Mouse (Mus musculus): ENCODE data around the gene Mdh2. TPM values are rescaled to one million over a fixed set of nuclear protein-coding genes. Genes with fewer than 3 reads are reported as not detected.

The Mdh2 gene
- 526 and 536 TPM in 2 replicates for polyA plus RNA-seq (2014; fragmentation: Nextera tagmentation; extraction: Ambion mirVana)

DNA sequence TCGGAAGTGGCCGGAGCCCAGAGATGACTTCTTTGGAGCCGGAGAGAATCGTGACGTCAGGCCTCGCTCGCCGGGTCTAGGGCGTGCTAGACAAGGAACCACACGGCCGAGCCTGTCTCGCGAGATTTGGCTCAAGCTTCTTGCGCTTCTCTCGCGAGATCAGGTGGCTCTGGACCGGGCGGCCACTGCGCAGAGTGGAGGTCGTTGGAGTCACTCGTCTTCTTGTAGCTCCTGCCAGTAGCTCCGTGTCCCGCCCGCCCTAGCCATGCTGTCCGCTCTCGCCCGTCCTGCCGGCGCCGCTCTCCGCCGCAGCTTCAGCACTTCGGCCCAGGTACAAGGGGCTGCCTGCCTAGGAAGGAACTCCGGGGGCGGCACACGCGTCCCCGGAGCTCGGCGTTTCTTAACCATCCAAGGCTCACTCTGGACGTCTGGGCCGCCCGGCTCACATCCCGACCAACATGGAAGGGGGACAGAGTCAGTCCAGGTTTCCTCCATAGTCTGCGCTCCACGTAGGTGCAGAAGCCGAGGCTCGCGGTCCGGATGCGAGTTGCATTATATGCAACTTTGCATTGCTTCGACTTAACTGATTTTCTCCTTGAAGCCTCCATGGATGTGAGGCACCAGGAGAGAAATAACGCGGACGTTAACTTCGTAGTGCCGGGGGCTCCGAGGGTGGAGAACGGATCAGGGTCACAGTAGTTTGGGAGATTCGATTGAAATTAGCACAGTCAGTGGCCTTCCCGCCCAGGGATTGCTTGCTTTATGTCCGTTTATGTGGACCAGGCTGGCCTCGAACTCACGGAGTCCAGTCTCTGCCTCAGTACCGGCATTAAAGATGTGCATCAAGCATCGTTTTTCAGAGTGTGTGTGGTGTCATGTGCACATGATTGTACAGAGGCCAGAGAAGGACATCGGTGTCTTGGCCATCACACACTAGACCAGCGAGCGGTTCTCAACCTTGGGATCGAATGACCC is at the start of gene Mdh2:
Gene Mdh2 (plus strand): TSS at position 10 of the 975 bp plus-strand sequence.
- Histone ChIP-seq H3K27me3 (ENCODE audit: control insufficient read depth, insufficient read depth, low read length) (no peaks in the 10 kb centered on the region), H3K9ac (ENCODE audit: low read length) (peak within 1 kb of the TSS; percentile 95), H3K4me2 (ENCODE audit: low read depth, low read length, severe bottlenecking) (peak within 1 kb of the TSS; percentile 84), H3K27ac (ENCODE audit: low read depth, low read length) (peak within 1 kb of the TSS; percentile 70), H3K4me3 (ENCODE audit: low read depth, low read length) (peak within 1 kb of the TSS; percentile 71), H3K4me1 (replicated peaks; ENCODE audit: control insufficient read depth, insufficient read depth, low read length) (peaks cover 13% of the 10 kb centered on the region; the same call in 1 of the 2 replicates), H3K9me3 (ENCODE audit: control insufficient read depth, low read length) (no peaks in the 10 kb centered on the region), H3K36me3 (ENCODE audit: control insufficient read depth, insufficient read depth, low read length) (peaks cover 2% of the 10 kb centered on the region; the same call in 1 of the 2 replicates)
- peak; percentile 100 for DNase-seq (ENCODE audit: low spot score)
- 2% methylated on average over 70 of the region's 70 CpGs for WGBS
- ATAC-seq (replicated peaks; ENCODE audit: low FRiP score) = peak; percentile 99

DNA sequence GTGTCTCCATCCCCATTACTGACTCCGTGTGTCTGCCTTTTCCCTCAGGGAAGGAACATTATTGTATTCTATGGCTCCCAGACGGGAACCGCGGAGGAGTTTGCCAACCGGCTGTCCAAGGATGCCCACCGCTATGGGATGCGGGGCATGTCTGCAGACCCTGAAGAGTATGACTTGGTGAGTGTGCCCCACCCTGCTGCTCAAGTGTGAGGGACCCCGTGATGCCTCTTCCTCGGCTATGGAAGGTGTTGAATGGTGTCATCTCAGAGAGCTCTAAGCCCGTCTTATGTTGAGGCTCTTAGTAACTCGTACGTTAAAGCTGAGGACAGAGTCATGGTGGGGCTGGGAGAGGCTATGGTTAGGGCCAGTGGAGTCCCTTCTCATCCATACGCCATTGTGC is 48.9 kb upstream of the Mdh2 start:
- Histone ChIP-seq H3K4me2 (ENCODE audit: low read depth, low read length, severe bottlenecking) (no peak overlapping the region), H3K36me3 (ENCODE audit: control insufficient read depth, insufficient read depth, low read length) (peaks cover 31% of the 10 kb centered on the region), H3K27ac (ENCODE audit: low read depth, low read length) (no peak overlapping the region), H3K4me1 (replicated peaks; ENCODE audit: control insufficient read depth, insufficient read depth, low read length) (peaks cover 21% of the 10 kb centered on the region), H3K4me3 (ENCODE audit: low read depth, low read length) (no peak overlapping the region), H3K27me3 (ENCODE audit: control insufficient read depth, insufficient read depth, low read length) (no peaks in the 10 kb centered on the region), H3K9ac (ENCODE audit: low read length) (no peak overlapping the region), H3K9me3 (ENCODE audit: control insufficient read depth, low read length) (no peaks in the 10 kb centered on the region)
- WGBS = 92% methylated on average over 13 of the region's 13 CpGs
- ATAC-seq (replicated peaks; ENCODE audit: low FRiP score) (no peak), DNase-seq (ENCODE audit: low spot score) (no peak)

DNA sequence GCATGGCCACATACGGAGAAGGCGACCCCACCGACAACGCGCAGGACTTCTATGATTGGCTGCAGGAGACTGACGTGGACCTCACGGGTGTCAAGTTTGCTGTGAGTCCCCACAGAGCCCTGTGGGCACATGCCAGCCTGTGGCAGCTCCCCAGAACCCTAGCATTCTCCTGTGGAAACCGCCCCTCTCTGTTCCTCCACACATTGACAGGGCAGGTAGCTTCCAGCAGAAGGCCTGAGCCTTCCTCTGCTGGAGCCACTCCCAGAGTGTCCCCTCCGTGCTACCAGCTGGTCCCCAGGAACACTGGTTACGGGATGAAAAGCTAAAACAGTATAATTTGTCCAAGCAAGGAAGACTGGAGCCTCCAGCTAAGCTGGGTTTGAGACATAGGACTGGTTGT is 48.0 kb upstream of the Mdh2 start:
- no peak overlapping the region for H3K9ac ChIP-seq (ENCODE audit: low read length)
- 97% methylated on average over 10 of the region's 10 CpGs for WGBS
- peaks cover 39% of the 10 kb centered on the region for H3K36me3 ChIP-seq (ENCODE audit: control insufficient read depth, insufficient read depth, low read length)

DNA sequence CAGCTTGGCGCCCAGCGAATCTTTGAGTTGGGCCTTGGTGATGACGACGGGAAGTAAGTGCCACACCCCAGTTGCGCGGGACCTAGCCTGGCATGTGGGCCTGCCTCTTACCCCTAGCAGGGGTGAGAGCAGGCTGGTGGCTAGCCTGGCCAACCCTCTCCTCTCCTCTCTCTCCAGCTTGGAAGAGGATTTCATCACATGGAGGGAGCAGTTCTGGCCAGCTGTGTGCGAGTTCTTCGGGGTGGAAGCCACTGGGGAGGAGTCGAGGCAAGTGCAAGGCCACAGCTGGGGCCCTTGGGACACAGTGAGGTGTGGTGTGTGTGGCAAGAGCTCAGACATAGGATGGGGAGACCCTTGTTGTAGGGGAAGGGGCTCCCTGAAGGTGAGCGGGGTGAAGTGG is 47.4 kb upstream of the Mdh2 start:
- H3K27me3 ChIP-seq (ENCODE audit: control insufficient read depth, insufficient read depth, low read length) = no peaks in the 10 kb centered on the region
- DNase-seq (ENCODE audit: low spot score) (no peak), ATAC-seq (replicated peaks; ENCODE audit: low FRiP score) (no peak)
- H3K4me1 ChIP-seq (replicated peaks; ENCODE audit: control insufficient read depth, insufficient read depth, low read length) = peaks cover 9% of the 10 kb centered on the region; the same call in 1 of the 2 replicates
- H3K4me3 ChIP-seq (ENCODE audit: low read depth, low read length) = no peak overlapping the region
- H3K36me3 ChIP-seq (ENCODE audit: control insufficient read depth, insufficient read depth, low read length) = peaks cover 39% of the 10 kb centered on the region
- 97% methylated on average over 10 of the region's 10 CpGs for WGBS
- no peak overlapping the region for H3K9ac ChIP-seq (ENCODE audit: low read length)
- H3K4me2 ChIP-seq (ENCODE audit: low read depth, low read length, severe bottlenecking) = no peak overlapping the region
- no peaks in the 10 kb centered on the region for H3K9me3 ChIP-seq (ENCODE audit: control insufficient read depth, low read length)
- no peak overlapping the region for H3K27ac ChIP-seq (ENCODE audit: low read depth, low read length)

More for the DNA sequence above, 48.0 kb upstream of the Mdh2 start:
- H3K4me1 ChIP-seq (replicated peaks; ENCODE audit: control insufficient read depth, insufficient read depth, low read length) = peaks cover 12% of the 10 kb centered on the region
- H3K4me3 ChIP-seq (ENCODE audit: low read depth, low read length) = no peak overlapping the region
- no peak overlapping the region for H3K4me2 ChIP-seq (ENCODE audit: low read depth, low read length, severe bottlenecking)
- ATAC-seq (replicated peaks; ENCODE audit: low FRiP score) = no peak
- no peaks in the 10 kb centered on the region for H3K9me3 ChIP-seq (ENCODE audit: control insufficient read depth, low read length)
- no peak overlapping the region for H3K27ac ChIP-seq (ENCODE audit: low read depth, low read length)
- DNase-seq (ENCODE audit: low spot score) = no peak
- no peaks in the 10 kb centered on the region for H3K27me3 ChIP-seq (ENCODE audit: control insufficient read depth, insufficient read depth, low read length)

DNA sequence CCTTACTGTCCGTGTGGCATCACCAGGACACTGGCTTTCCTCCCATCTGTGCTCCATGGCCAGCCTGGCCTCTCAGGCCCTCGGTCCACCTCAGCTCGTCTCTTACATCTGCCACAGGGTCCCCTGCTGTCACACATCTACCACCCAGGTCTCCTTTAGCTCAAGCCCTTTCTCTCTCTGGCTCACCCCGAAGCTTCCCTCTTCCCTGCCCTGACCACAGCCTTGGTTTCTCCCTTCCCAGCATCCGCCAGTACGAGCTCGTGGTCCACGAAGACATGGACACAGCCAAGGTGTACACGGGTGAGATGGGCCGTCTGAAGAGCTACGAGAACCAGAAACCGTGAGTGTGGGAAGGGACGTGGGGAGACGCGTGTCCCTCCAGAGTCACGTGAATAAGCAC is 47.0 kb upstream of the Mdh2 start:
- H3K4me3 ChIP-seq (ENCODE audit: low read depth, low read length) = no peak overlapping the region
- H3K36me3 ChIP-seq (ENCODE audit: control insufficient read depth, insufficient read depth, low read length) = peaks cover 39% of the 10 kb centered on the region
- ATAC-seq (replicated peaks; ENCODE audit: low FRiP score) (no peak), DNase-seq (ENCODE audit: low spot score) (no peak)
- no peaks in the 10 kb centered on the region for H3K9me3 ChIP-seq (ENCODE audit: control insufficient read depth, low read length)
- H3K9ac ChIP-seq (ENCODE audit: low read length) = no peak overlapping the region
- no peak overlapping the region for H3K27ac ChIP-seq (ENCODE audit: low read depth, low read length)
- H3K4me1 ChIP-seq (replicated peaks; ENCODE audit: control insufficient read depth, insufficient read depth, low read length) = peaks cover 6% of the 10 kb centered on the region; the same call in 1 of the 2 replicates
- H3K27me3 ChIP-seq (ENCODE audit: control insufficient read depth, insufficient read depth, low read length) = no peaks in the 10 kb centered on the region
- no peak overlapping the region for H3K4me2 ChIP-seq (ENCODE audit: low read depth, low read length, severe bottlenecking)
- 92% methylated on average over 16 of the region's 16 CpGs for WGBS

DNA sequence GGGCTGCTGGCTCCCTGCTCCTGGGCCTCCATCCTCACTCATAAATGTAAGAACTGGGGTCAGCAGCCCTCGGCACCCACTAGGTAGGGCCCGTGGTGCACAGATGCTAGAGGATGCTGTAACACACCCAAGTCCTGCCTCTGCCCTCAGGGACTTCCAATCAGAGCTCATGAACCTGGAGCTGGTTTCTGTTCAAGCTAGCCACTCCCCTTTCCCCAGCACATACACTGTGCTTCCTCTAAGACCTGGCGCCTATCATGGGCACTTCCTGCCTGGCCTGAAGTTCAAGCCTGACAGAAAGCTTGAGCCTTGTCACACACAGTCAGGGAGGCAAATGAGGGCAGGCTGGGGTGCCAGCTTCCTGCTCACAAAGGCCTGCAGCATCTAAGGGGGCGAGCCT is 45.2 kb upstream of the Mdh2 start:
- H3K9me3 ChIP-seq (ENCODE audit: control insufficient read depth, low read length) = no peaks in the 10 kb centered on the region
- no peaks in the 10 kb centered on the region for H3K27me3 ChIP-seq (ENCODE audit: control insufficient read depth, insufficient read depth, low read length)
- H3K4me1 ChIP-seq (replicated peaks; ENCODE audit: control insufficient read depth, insufficient read depth, low read length) = no peaks in the 10 kb centered on the region
- WGBS = 87% methylated on average over 4 of the region's 4 CpGs
- ATAC-seq (replicated peaks; ENCODE audit: low FRiP score) = no peak
- no peak overlapping the region for H3K4me3 ChIP-seq (ENCODE audit: low read depth, low read length)
- H3K9ac ChIP-seq (ENCODE audit: low read length) = no peak overlapping the region
- DNase-seq (ENCODE audit: low spot score) = no peak
- H3K36me3 ChIP-seq (ENCODE audit: control insufficient read depth, insufficient read depth, low read length) = peaks cover 39% of the 10 kb centered on the region
- H3K27ac ChIP-seq (ENCODE audit: low read depth, low read length) = no peak overlapping the region
- no peak overlapping the region for H3K4me2 ChIP-seq (ENCODE audit: low read depth, low read length, severe bottlenecking)

DNA sequence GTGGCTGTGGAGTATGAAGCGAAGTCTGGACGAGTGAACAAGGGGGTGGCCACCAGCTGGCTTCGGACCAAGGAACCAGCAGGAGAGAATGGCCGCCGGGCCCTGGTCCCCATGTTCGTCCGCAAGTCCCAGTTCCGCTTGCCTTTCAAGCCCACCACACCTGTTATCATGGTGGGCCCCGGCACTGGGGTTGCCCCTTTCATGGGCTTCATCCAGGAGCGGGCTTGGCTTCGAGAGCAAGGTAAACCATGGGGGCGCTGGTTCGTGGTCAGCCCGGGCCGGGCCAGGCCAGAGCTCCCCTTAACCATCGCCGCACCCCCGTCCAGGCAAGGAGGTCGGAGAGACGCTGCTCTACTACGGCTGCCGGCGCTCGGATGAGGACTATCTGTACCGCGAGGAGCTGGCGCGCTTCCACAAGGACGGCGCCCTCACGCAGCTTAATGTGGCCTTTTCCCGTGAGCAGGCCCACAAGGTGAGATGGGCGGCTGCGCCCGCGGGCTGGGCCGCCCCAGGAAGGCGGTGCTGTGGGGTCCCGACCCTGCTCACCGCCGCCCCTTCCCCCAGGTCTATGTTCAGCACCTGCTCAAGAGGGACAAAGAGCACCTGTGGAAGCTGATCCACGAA is 44.1 kb upstream of the Mdh2 start:
- ATAC-seq (replicated peaks; ENCODE audit: low FRiP score) (no peak), DNase-seq (ENCODE audit: low spot score) (no peak)
- no peak overlapping the region for H3K4me3 ChIP-seq (ENCODE audit: low read depth, low read length)
- H3K36me3 ChIP-seq (ENCODE audit: control insufficient read depth, insufficient read depth, low read length) = peaks cover 39% of the 10 kb centered on the region
- no peak overlapping the region for H3K27ac ChIP-seq (ENCODE audit: low read depth, low read length)
- no peaks in the 10 kb centered on the region for H3K9me3 ChIP-seq (ENCODE audit: control insufficient read depth, low read length)
- H3K27me3 ChIP-seq (ENCODE audit: control insufficient read depth, insufficient read depth, low read length) = no peaks in the 10 kb centered on the region
- H3K4me1 ChIP-seq (replicated peaks; ENCODE audit: control insufficient read depth, insufficient read depth, low read length) = no peaks in the 10 kb centered on the region
- WGBS = 96% methylated on average over 42 of the region's 42 CpGs
- H3K4me2 ChIP-seq (ENCODE audit: low read depth, low read length, severe bottlenecking) = no peak overlapping the region
- no peak overlapping the region for H3K9ac ChIP-seq (ENCODE audit: low read length)

DNA sequence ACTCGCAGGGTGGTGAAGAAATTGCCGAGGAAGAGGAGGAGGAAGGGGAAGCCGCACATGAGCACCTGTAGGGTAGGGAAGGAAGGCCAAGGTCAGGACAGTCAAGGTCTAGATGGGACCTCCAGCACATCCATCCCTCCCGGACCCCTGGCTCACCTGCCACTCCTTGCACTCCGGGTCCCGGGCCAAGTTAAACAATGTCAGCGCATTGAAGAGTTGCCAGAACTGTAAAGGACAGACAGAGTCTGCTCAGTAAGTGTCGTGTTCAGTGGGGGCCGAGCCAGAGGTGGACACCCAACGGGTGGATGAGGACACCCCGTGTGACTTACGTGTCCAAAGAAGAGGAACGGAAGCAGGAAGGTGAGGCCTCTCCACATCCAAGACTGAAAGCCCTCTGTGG is 42.5 kb upstream of the Mdh2 start:
- DNase-seq (ENCODE audit: low spot score) = no peak
- Histone ChIP-seq H3K9ac (ENCODE audit: low read length) (no peak overlapping the region), H3K27ac (ENCODE audit: low read depth, low read length) (no peak overlapping the region), H3K4me1 (replicated peaks; ENCODE audit: control insufficient read depth, insufficient read depth, low read length) (no peaks in the 10 kb centered on the region), H3K27me3 (ENCODE audit: control insufficient read depth, insufficient read depth, low read length) (no peaks in the 10 kb centered on the region), H3K9me3 (ENCODE audit: control insufficient read depth, low read length) (no peaks in the 10 kb centered on the region), H3K36me3 (ENCODE audit: control insufficient read depth, insufficient read depth, low read length) (peaks cover 33% of the 10 kb centered on the region), H3K4me2 (ENCODE audit: low read depth, low read length, severe bottlenecking) (no peak overlapping the region), H3K4me3 (ENCODE audit: low read depth, low read length) (no peak overlapping the region)
- ATAC-seq (replicated peaks; ENCODE audit: low FRiP score) = no peak
- WGBS = 90% methylated on average over 13 of the region's 13 CpGs

All from forebrain, embryonic 11.5 days (tissue).